Mouse (Mus musculus) megakaryocyte, adult 5-6 weeks (primary cell): ENCODE results near the gene Actn2. TPM values are rescaled to one million over a fixed set of nuclear protein-coding genes. Genes with fewer than 3 reads are reported as not detected.
A peak's percentile ranks its signal among the peaks of the same experiment; 100 is the strongest.

Source experiments
- ATAC-seq: 2 replicates; pipeline ENCODE4 v1.8.0; 2016; ENCODE audit warnings: mild to moderate bottlenecking, inconsistent platforms; ENCODE audit not compliant: poor library complexity, severe bottlenecking
- total RNA-seq, 2 experiments: library from RNA; stranded (forward) in 1 of 2; stranded (reverse) in 1 of 2; fragments of 153-499, 151-499 nt in 1 of 2; fragments of 221-1000, 200-1000 nt in 1 of 2; gene quantifications; 2 replicates each; pipeline versions ENCODE4 v1.2.3 to v1.2.4; 2015 to 2017

Actn2 gene
- total RNA-seq, 2 experiments from 2014 or later: 0.11 TPM; not detected in 1

GRCm38 (mm10) chr13:12257391-12258380 lies 82.9 kb downstream of the Actn2 start, which contains the start of gene Mtr:
Gene Mtr (minus strand): TSS chr13:12258113.
- ATAC-seq: peak; percentile 94

DNA sequence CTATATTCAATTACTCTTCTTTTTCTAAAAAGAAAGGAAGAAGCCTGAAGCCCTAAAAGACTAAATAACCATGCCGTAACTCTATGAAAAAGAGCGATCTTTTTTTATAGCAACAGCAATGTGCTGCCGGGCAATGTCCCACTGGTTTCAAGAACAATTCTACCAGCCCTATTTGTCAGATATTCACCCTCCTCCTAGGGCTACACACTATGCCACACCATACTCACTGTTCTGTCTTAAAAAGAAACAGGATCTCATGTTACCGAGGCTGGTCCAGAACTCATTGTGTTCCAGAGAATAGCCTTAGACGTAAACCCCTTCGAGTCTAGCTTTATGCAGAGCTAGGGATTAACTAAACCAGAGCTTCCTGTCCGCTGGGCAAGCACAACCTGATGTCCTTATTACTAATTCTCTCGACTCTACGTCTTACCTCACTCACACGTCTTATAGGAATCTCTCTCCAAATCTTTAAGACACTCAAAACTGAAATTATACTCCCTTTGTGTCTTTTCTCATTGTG lies 83.6 kb downstream of the Actn2 start:
- peak; percentile 4; the same call in 1 of the 2 replicates for ATAC-seq

- peak; percentile 25 for ATAC-seq
These were observed 84.5 kb downstream of the Actn2 start for GRCm38 (mm10) chr13:12255911-12256705.

DNA sequence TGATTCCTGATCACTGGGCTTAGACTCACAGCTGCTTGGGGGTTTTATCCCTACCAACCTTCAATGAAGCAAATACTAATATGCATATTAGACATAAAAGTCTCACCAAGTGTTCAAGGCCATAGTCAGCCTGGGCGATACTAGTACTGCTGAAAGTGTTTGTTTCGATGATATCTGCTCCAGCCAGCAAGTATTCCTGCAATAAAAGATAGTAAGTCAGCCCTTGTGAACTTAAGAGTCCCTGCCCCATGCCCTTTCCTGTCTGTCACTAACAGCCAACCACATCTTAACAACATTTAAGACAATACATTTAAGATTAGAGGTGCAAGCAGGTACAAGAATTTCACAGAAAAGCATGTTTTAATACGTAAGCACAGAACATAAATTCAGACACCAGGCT lies 90.1 kb downstream of the Actn2 start:
- ATAC-seq: no peak

- ATAC-seq: no peak
These were observed 91.2 kb downstream of the Actn2 start for GRCm38 (mm10) chr13:12249195-12249898.

- no peak for ATAC-seq
These were observed 94.6 kb downstream of the Actn2 start for GRCm38 (mm10) chr13:12245938-12246337.

DNA sequence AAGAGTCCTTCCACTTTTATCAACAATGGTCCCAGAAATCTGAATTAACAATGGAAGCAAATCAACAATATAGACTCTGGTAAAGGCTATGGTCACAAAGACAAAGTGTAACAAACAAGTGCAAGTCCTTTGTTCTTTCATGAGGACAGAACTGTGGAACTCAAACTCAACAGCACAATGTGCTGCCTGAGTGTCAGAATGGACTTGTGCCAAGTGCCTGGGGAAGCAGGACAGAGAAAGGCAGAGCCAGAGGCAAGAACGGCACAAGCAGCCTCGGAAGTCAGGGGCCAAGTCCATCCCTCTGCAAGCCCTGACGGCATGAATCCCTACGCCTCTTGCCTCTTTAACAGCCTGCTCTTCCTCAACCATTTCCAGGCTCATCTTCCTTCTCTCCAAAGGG lies 96.6 kb downstream of the Actn2 start:
- no peak for ATAC-seq

- no peak for ATAC-seq
These were observed 108.4 kb downstream of the Actn2 start for GRCm38 (mm10) chr13:12232141-12232540.

DNA sequence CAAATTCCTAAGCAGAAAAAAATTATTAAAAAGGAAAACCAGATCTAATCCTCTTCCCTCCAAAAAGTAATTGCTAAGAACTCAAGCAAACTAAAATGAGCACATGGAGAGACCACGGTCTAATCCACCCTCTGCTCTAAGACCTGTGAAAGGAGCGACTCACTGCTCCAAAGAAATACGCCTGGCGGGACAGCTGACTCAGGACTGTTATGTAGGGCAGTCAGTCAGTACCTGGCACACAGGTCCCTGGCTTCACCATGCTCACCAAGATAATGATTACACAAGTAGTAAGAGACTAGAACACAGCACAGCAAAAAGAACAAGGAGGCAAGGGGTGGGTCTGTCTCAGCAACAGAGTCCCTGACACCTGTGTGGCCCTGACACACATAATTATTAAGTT lies 112.3 kb downstream of the Actn2 start:
- no peak for ATAC-seq

GRCm38 (mm10) chr13:12227606-12228005 lies 113.0 kb downstream of the Actn2 start:
- ATAC-seq: no peak

Other genes with a start within 250 kb of the Actn2 start
- gene Ryr2, start 233.8 kb downstream of the Actn2 start, total RNA-seq (2015): not detected in 2 replicates
- not detected in 2 replicates for gene Ryr2, start 233.8 kb downstream of the Actn2 start, total RNA-seq (2017)
- 8.5 and 8.7 TPM in 2 replicates for gene Mtr, start 82.6 kb downstream of the Actn2 start, total RNA-seq (2015)
- gene Mtr, start 82.6 kb downstream of the Actn2 start, total RNA-seq (2017): 14.4 and 14.8 TPM in 2 replicates
- gene Heatr1, start 54.3 kb upstream of the Actn2 start, total RNA-seq (2015): 15.8 and 18.7 TPM in 2 replicates
- gene Heatr1, start 54.3 kb upstream of the Actn2 start, total RNA-seq (2017): 38.3 and 52.8 TPM in 2 replicates
- 37.5 and 47.8 TPM in 2 replicates for gene Lgals8, start 124.2 kb upstream of the Actn2 start, total RNA-seq (2015)
- gene Lgals8, start 124.2 kb upstream of the Actn2 start, total RNA-seq (2017): 59.7 and 64.4 TPM in 2 replicates
- 0.11 TPM in 1 of 2 replicates, not detected in the other for gene Edaradd, start 179.7 kb upstream of the Actn2 start, total RNA-seq (2015)
- gene Edaradd, start 179.7 kb upstream of the Actn2 start, total RNA-seq (2017): 0.24 and 0.29 TPM in 2 replicates
- 29.1 and 29.4 TPM in 2 replicates for gene Ero1lb, start 225.1 kb upstream of the Actn2 start, total RNA-seq (2015)
- gene Ero1lb, start 225.1 kb upstream of the Actn2 start, total RNA-seq (2017): 17.0 and 20.7 TPM in 2 replicates